Mouse (Mus musculus): ENCODE measurements around the gene Sval3. TPM values are rescaled to one million over a fixed set of nuclear protein-coding genes. Genes with fewer than 3 reads are reported as not detected.

Gene Sval3
- not detected for polyA plus RNA-seq (2014; fragmentation: Illumina TruSeq; extraction: RNeasy Lipid Tissue Mini Kit (QIAGEN cat#74804); ENCODE audit: low read depth, low replicate concordance)

GRCm38 (mm10) chr6:41967840-41968239 lies at the start of gene Sval3:
Gene Sval3, plus strand, starts transcription at chr6:41968140.

GRCm38 (mm10) chr6:41951330-41951729 lies 16.6 kb upstream of the Sval3 start, which contains the start of gene Sval1:
Gene Sval1, plus strand, starts transcription at chr6:41951630.

Other genes starting within 250 kb of the Sval3 start
- gene Olfr459, start 193.0 kb upstream of the Sval3 start, polyA plus RNA-seq (2014; fragmentation: Illumina TruSeq; extraction: RNeasy Lipid Tissue Mini Kit (QIAGEN cat#74804); ENCODE audit: low read depth, low replicate concordance) = not detected
- not detected for gene Pip, start 120.6 kb upstream of the Sval3 start, polyA plus RNA-seq (2014; fragmentation: Illumina TruSeq; extraction: RNeasy Lipid Tissue Mini Kit (QIAGEN cat#74804); ENCODE audit: low read depth, low replicate concordance)
- gene Sval2, start 115.2 kb upstream of the Sval3 start, polyA plus RNA-seq (2014; fragmentation: Illumina TruSeq; extraction: RNeasy Lipid Tissue Mini Kit (QIAGEN cat#74804); ENCODE audit: low read depth, low replicate concordance) = not detected
- gene Sval1, start 16.5 kb upstream of the Sval3 start, polyA plus RNA-seq (2014; fragmentation: Illumina TruSeq; extraction: RNeasy Lipid Tissue Mini Kit (QIAGEN cat#74804); ENCODE audit: low read depth, low replicate concordance) = not detected
- not detected for gene Sva, start 70.3 kb downstream of the Sval3 start, polyA plus RNA-seq (2014; fragmentation: Illumina TruSeq; extraction: RNeasy Lipid Tissue Mini Kit (QIAGEN cat#74804); ENCODE audit: low read depth, low replicate concordance)
- not detected for gene Tas2r139, start 172.8 kb downstream of the Sval3 start, polyA plus RNA-seq (2014; fragmentation: Illumina TruSeq; extraction: RNeasy Lipid Tissue Mini Kit (QIAGEN cat#74804); ENCODE audit: low read depth, low replicate concordance)
- gene Tas2r144, start 247.2 kb downstream of the Sval3 start, polyA plus RNA-seq (2014; fragmentation: Illumina TruSeq; extraction: RNeasy Lipid Tissue Mini Kit (QIAGEN cat#74804); ENCODE audit: low read depth, low replicate concordance) = not detected

Measured in adipose tissue, adult 10 weeks (tissue).